Mouse (Mus musculus) hindbrain, embryonic 16.5 days (tissue): Measurements from ENCODE around the gene P2rx7. TPM values are rescaled to one million over a fixed set of nuclear protein-coding genes. Genes with fewer than 3 reads are reported as not detected.

Source experiments
- ATAC-seq: fragments of 200-750 bp; cut with Nextera tagmentation; 2 replicates; pipeline ENCODE4 v1.8.0; 2017; ENCODE audit warnings: moderate TSS enrichment, moderate library complexity
- H3K27ac ChIP-seq: fragments of 300-500 bp; sonication (generic); 2 replicates; pipeline ENCODE4 v1.5.1; 2014; ENCODE audit warnings: low read depth, mild to moderate bottlenecking, control low read depth, low read length, moderate library complexity
- H3K27me3 ChIP-seq: fragments of 300-500 bp; sonication (generic); replicated peaks from 2 replicates; pipeline ENCODE4 v1.6.1; 2014; ENCODE audit warnings: low read length; ENCODE audit not compliant: control insufficient read depth, insufficient read depth
- H3K36me3 ChIP-seq: fragments of 300-500 bp; sonication (generic); 2 replicates; pipeline ENCODE4 v1.6.1; 2014; ENCODE audit warnings: mild to moderate bottlenecking, low read length, moderate library complexity, mixed read lengths; ENCODE audit not compliant: control insufficient read depth, insufficient read depth
- H3K4me1 ChIP-seq: fragments of 300-500 bp; sonication (generic); 2 replicates; pipeline ENCODE4 v1.6.1; 2014; ENCODE audit warnings: low read depth, low read length; ENCODE audit not compliant: control insufficient read depth, insufficient read depth
- H3K4me2 ChIP-seq: fragments of 300-500 bp; sonication (generic); 2 replicates; pipeline ENCODE4 v1.6.1; 2014; ENCODE audit warnings: mild to moderate bottlenecking, low read length, control low read depth, moderate library complexity
- H3K4me3 ChIP-seq: fragments of 300-500 bp; sonication (generic); 2 replicates; pipeline ENCODE4 v1.5.1; 2014; ENCODE audit warnings: mild to moderate bottlenecking, low read length, control low read depth, moderate library complexity
- H3K9ac ChIP-seq: fragments of 300-500 bp; sonication (generic); 2 replicates; pipeline ENCODE4 v1.6.1; 2014; ENCODE audit warnings: low read depth, mild to moderate bottlenecking, control low read depth, low read length, moderate library complexity
- H3K9me3 ChIP-seq: fragments of 300-500 bp; sonication (generic); 2 replicates; pipeline ENCODE4 v1.6.1; 2014; ENCODE audit warnings: mild to moderate bottlenecking, low read length, moderate library complexity; ENCODE audit not compliant: control insufficient read depth
- WGBS: fragments of 180-500 bp; shearing (Covaris S2); extraction: QIAGEN DNeasy Blood & Tissue Kit; methylation state at CpG from one replicate; pipeline ENCODE4 v1.1.7; 2014; 5-methylcytosine and 5-hydroxymethylcytosine counted together
- polyA plus RNA-seq: library from polyadenylated mRNA; unstranded; fragments of >200 nt; fragmentation: Nextera tagmentation; extraction: Ambion mirVana; gene quantifications from 2 replicates; pipeline ENCODE4 v1.2.1, GENCODE M21; 2015

The P2rx7 gene
- polyA plus RNA-seq, 1 experiment from 2014 or later, result 6.1 TPM

- Histone ChIP-seq H3K4me3 (no peak overlapping the region), H3K27me3 (no peaks in the 10 kb centered on the region), H3K36me3 (no peaks in the 10 kb centered on the region), H3K4me1 (peaks cover 6% of the 10 kb centered on the region), H3K9ac (no peak overlapping the region), H3K4me2 (no peak overlapping the region), H3K27ac (peak overlapping the region; percentile 37; the same call in 1 of the 2 replicates), H3K9me3 (no peaks in the 10 kb centered on the region)
- ATAC-seq, result peak; percentile 95
- WGBS, result 15% methylated on average over 13 of the region's 13 CpGs
Observed at GRCm38 (mm10) chr5:122693431-122694207, 49.9 kb downstream of the P2rx7 start.

- H3K9me3 ChIP-seq, result no peaks in the 10 kb centered on the region
- no peak overlapping the region for H3K4me3 ChIP-seq
- H3K4me2 ChIP-seq, result no peak overlapping the region
- WGBS, result 49% methylated on average over 8 of the region's 8 CpGs
- peaks cover 6% of the 10 kb centered on the region for H3K4me1 ChIP-seq
- H3K27me3 ChIP-seq, result no peaks in the 10 kb centered on the region
- H3K36me3 ChIP-seq, result no peaks in the 10 kb centered on the region
- ATAC-seq, result no peak
- no peak overlapping the region for H3K27ac ChIP-seq
- no peak overlapping the region for H3K9ac ChIP-seq
Observed at GRCm38 (mm10) chr5:122695516-122695915, 51.8 kb downstream of the P2rx7 start.

- 81% methylated on average over 10 of the region's 10 CpGs for WGBS
Observed at GRCm38 (mm10) chr5:122698041-122698700, 54.5 kb downstream of the P2rx7 start.

GRCm38 (mm10) chr5:122698701-122699060 lies 55.0 kb downstream of the P2rx7 start:
- Histone ChIP-seq H3K4me1 (peaks cover under 1% of the 10 kb centered on the region; the same call in 1 of the 2 replicates), H3K4me3 (no peak overlapping the region), H3K9me3 (no peaks in the 10 kb centered on the region), H3K36me3 (no peaks in the 10 kb centered on the region), H3K27ac (no peak overlapping the region), H3K9ac (no peak overlapping the region), H3K4me2 (no peak overlapping the region), H3K27me3 (no peaks in the 10 kb centered on the region)
- 72% methylated on average over 9 of the region's 9 CpGs for WGBS
- no peak for ATAC-seq

More at GRCm38 (mm10) chr5:122698041-122698700, 54.5 kb downstream of the P2rx7 start:
- Histone ChIP-seq H3K9me3 (no peaks in the 10 kb centered on the region), H3K36me3 (no peaks in the 10 kb centered on the region), H3K27me3 (no peaks in the 10 kb centered on the region), H3K9ac (no peak overlapping the region), H3K4me2 (no peak overlapping the region), H3K4me1 (peaks cover 6% of the 10 kb centered on the region), H3K27ac (no peak overlapping the region), H3K4me3 (no peak overlapping the region)
- ATAC-seq, result no peak

- H3K4me2 ChIP-seq, result no peak overlapping the region
- no peak overlapping the region for H3K4me3 ChIP-seq
- 87% methylated on average over 12 of the region's 12 CpGs for WGBS
- H3K4me1 ChIP-seq, result no peaks in the 10 kb centered on the region
- ATAC-seq, result no peak
- no peak overlapping the region for H3K9ac ChIP-seq
- H3K36me3 ChIP-seq, result no peaks in the 10 kb centered on the region
- no peaks in the 10 kb centered on the region for H3K9me3 ChIP-seq
- H3K27ac ChIP-seq, result no peak overlapping the region
- H3K27me3 ChIP-seq, result no peaks in the 10 kb centered on the region
Observed at GRCm38 (mm10) chr5:122700109-122700836, 56.6 kb downstream of the P2rx7 start.

GRCm38 (mm10) chr5:122700837-122701212 lies 57.1 kb downstream of the P2rx7 start:
- H3K4me3 ChIP-seq, result no peak overlapping the region
- ATAC-seq, result no peak
- WGBS, result 72% methylated on average over 5 of the region's 5 CpGs
- H3K27me3 ChIP-seq, result no peaks in the 10 kb centered on the region
- no peaks in the 10 kb centered on the region for H3K36me3 ChIP-seq
- H3K9ac ChIP-seq, result no peak overlapping the region
- no peak overlapping the region for H3K27ac ChIP-seq
- H3K4me2 ChIP-seq, result no peak overlapping the region
- H3K9me3 ChIP-seq, result no peaks in the 10 kb centered on the region
- no peaks in the 10 kb centered on the region for H3K4me1 ChIP-seq

- WGBS, result 76% methylated on average over 6 of the region's 6 CpGs
- Histone ChIP-seq H3K9ac (no peak overlapping the region), H3K9me3 (no peaks in the 10 kb centered on the region), H3K4me3 (no peak overlapping the region), H3K27ac (no peak overlapping the region), H3K4me1 (peaks cover 6% of the 10 kb centered on the region), H3K4me2 (no peak overlapping the region), H3K27me3 (no peaks in the 10 kb centered on the region), H3K36me3 (no peaks in the 10 kb centered on the region)
- ATAC-seq, result no peak
Observed at GRCm38 (mm10) chr5:122702156-122702555, 58.4 kb downstream of the P2rx7 start.

GRCm38 (mm10) chr5:122703574-122703973 lies 59.9 kb downstream of the P2rx7 start:
- H3K4me3 ChIP-seq, result no peak overlapping the region
- no peaks in the 10 kb centered on the region for H3K36me3 ChIP-seq
- H3K27me3 ChIP-seq, result no peaks in the 10 kb centered on the region
- H3K4me2 ChIP-seq, result no peak overlapping the region
- H3K9ac ChIP-seq, result no peak overlapping the region
- no peak overlapping the region for H3K27ac ChIP-seq
- ATAC-seq, result no peak
- no peaks in the 10 kb centered on the region for H3K9me3 ChIP-seq
- H3K4me1 ChIP-seq, result peaks cover 11% of the 10 kb centered on the region
- 87% methylated on average over 2 of the region's 2 CpGs for WGBS

GRCm38 (mm10) chr5:122704571-122704970 lies 60.9 kb downstream of the P2rx7 start:
- no peak overlapping the region for H3K27ac ChIP-seq
- no peaks in the 10 kb centered on the region for H3K27me3 ChIP-seq
- no peaks in the 10 kb centered on the region for H3K9me3 ChIP-seq
- H3K4me2 ChIP-seq, result no peak overlapping the region
- ATAC-seq, result no peak
- H3K4me3 ChIP-seq, result no peak overlapping the region
- H3K36me3 ChIP-seq, result no peaks in the 10 kb centered on the region
- peaks cover 11% of the 10 kb centered on the region for H3K4me1 ChIP-seq
- WGBS, result 92% methylated on average over 4 of the region's 4 CpGs
- H3K9ac ChIP-seq, result no peak overlapping the region
